Mouse (Mus musculus) cerebellum, adult 2 months (tissue): ENCODE results near the gene Eef1b2. TPM values are rescaled to one million over a fixed set of nuclear protein-coding genes. Genes with fewer than 3 reads are reported as not detected.

Experiments used
- DNase-seq, 2 experiments: peaks; one replicate each; pipeline ENCODE4 v3.0.0; 2021
- H3K27ac ChIP-seq: fragments of 200-500 bp; 2 replicates; pipeline ENCODE4 v1.5.1; 2012; ENCODE audit warnings: low read length, control low read depth, inconsistent platforms; ENCODE audit not compliant: insufficient read depth
- H3K27me3 ChIP-seq: fragments of 200-500 bp; 2 replicates; pipeline ENCODE4 v1.6.1; 2012; ENCODE audit warnings: inconsistent platforms, mild to moderate bottlenecking, low read length, moderate library complexity; ENCODE audit not compliant: control insufficient read depth, insufficient read depth
- H3K4me1 ChIP-seq: fragments of 200-500 bp; 2 replicates; pipeline ENCODE4 v1.6.1; 2011; ENCODE audit warnings: low read length; ENCODE audit not compliant: control insufficient read depth, insufficient read depth
- H3K4me3 ChIP-seq: fragments of 200-500 bp; replicated peaks from 2 replicates; pipeline ENCODE3; 2011; ENCODE audit warnings: mild to moderate bottlenecking, low read depth, low read length, control low read depth; ENCODE audit not compliant: insufficient read depth
- CTCF ChIP-seq: fragments of 200-500 bp; IDR thresholded peaks from 2 replicates; pipeline ENCODE4 v1.5.1; 2011; ENCODE audit warnings: low read depth, mild to moderate bottlenecking, control low read depth, low read length, moderate library complexity, borderline replicate concordance; ENCODE audit not compliant: insufficient read depth
- POLR2A ChIP-seq: fragments of 200-500 bp; IDR thresholded peaks from 2 replicates; pipeline ENCODE4 v1.6.1; 2011; ENCODE audit warnings: low read length, control low read depth, borderline replicate concordance; ENCODE audit not compliant: insufficient read depth
- WGBS: fragments of 180-500 bp; shearing (Covaris S2); methylation state at CpG from one replicate; pipeline ENCODE4 v1.1.7; 2018; 5-methylcytosine and 5-hydroxymethylcytosine counted together
- polyA plus RNA-seq: library from polyadenylated mRNA; depleted of rRNA; stranded (reverse); fragments of >200 nt; gene quantifications from 2 replicates; pipeline ENCODE4 v1.2.3, GENCODE M21; 2012; rRNA removed

Eef1b2 gene
- polyA plus RNA-seq, 1 experiment, result 319 TPM

- H3K4me3 ChIP-seq, result no peak overlapping the region
- TF ChIP-seq CTCF, result no peak
- no peak for TF ChIP-seq POLR2A
- no peak overlapping the region for H3K27ac ChIP-seq
- no peak for DNase-seq
- 42% methylated on average over 22 of the region's 22 CpGs for WGBS
- no peaks in the 10 kb centered on the region; the same call in 1 of the 2 replicates for H3K27me3 ChIP-seq
- no peaks in the 10 kb centered on the region for H3K4me1 ChIP-seq
These were observed 37.0 kb downstream of the Eef1b2 start for GRCm38 (mm10) chr1:63213478-63214270.

- TF ChIP-seq CTCF, result no peak
- no peak for TF ChIP-seq POLR2A
- Histone ChIP-seq H3K4me3 (no peak within 1 kb of the TSS), H3K4me1 (no peaks in the 10 kb centered on the region), H3K27ac (no peak within 1 kb of the TSS), H3K27me3 (no peaks in the 10 kb centered on the region; the same call in 1 of the 2 replicates)
- WGBS, result 59% methylated on average over 3 of the region's 3 CpGs
- DNase-seq, result no peak
These were observed 37.6 kb downstream of the Eef1b2 start, which contains the start of gene Gpr1 for GRCm38 (mm10) chr1:63214271-63214558. Gene Gpr1, minus strand, starts transcription at chr1:63214543.

- H3K27me3 ChIP-seq, result no peaks in the 10 kb centered on the region; the same call in 1 of the 2 replicates
- no peak overlapping the region for H3K4me3 ChIP-seq
- TF ChIP-seq POLR2A, result no peak
- TF ChIP-seq CTCF, result no peak
- H3K4me1 ChIP-seq, result no peaks in the 10 kb centered on the region
- H3K27ac ChIP-seq, result no peak overlapping the region
- 74% methylated on average over 7 of the region's 7 CpGs for WGBS
- DNase-seq, result no peak
These were observed 38.0 kb downstream of the Eef1b2 start for GRCm38 (mm10) chr1:63214631-63215030.

GRCm38 (mm10) chr1:63219277-63219676 is 42.7 kb downstream of the Eef1b2 start:
- Histone ChIP-seq H3K4me3 (no peak overlapping the region), H3K27me3 (no peaks in the 10 kb centered on the region; the same call in 1 of the 2 replicates), H3K4me1 (no peaks in the 10 kb centered on the region), H3K27ac (no peak overlapping the region)
- TF ChIP-seq CTCF, result no peak
- no peak for TF ChIP-seq POLR2A
- WGBS, result 93% methylated on average over 4 of the region's 4 CpGs
- DNase-seq, result no peak

- Histone ChIP-seq H3K4me3 (no peak overlapping the region), H3K4me1 (no peaks in the 10 kb centered on the region), H3K27me3 (no peaks in the 10 kb centered on the region), H3K27ac (no peak overlapping the region)
- DNase-seq, result no peak
- 93% methylated on average over 4 of the region's 4 CpGs for WGBS
- no peak for TF ChIP-seq POLR2A
- no peak for TF ChIP-seq CTCF
These were observed 48.4 kb downstream of the Eef1b2 start for GRCm38 (mm10) chr1:63225009-63225408.

- H3K4me3 ChIP-seq, result no peak overlapping the region
- no peak for DNase-seq
- no peak for TF ChIP-seq CTCF
- no peak for TF ChIP-seq POLR2A
- H3K27ac ChIP-seq, result no peak overlapping the region
- H3K4me1 ChIP-seq, result no peaks in the 10 kb centered on the region
- WGBS, result 11% methylated on average over 7 of the region's 7 CpGs
- no peaks in the 10 kb centered on the region for H3K27me3 ChIP-seq
These were observed 49.3 kb downstream of the Eef1b2 start for GRCm38 (mm10) chr1:63225890-63226289.

- Histone ChIP-seq H3K4me3 (no peak overlapping the region), H3K27me3 (no peaks in the 10 kb centered on the region), H3K27ac (no peak overlapping the region), H3K4me1 (no peaks in the 10 kb centered on the region)
- WGBS, result 83% methylated on average over 5 of the region's 5 CpGs
- DNase-seq, result no peak
- TF ChIP-seq POLR2A (no peak), CTCF (no peak)
These were observed 50.6 kb downstream of the Eef1b2 start for GRCm38 (mm10) chr1:63227241-63227640.

Other genes starting within 250 kb of the Eef1b2 start
- gene Ino80d, start 62.2 kb upstream of the Eef1b2 start, polyA plus RNA-seq, result 10.2 and 10.6 TPM in 2 replicates
- gene Ndufs1, start within 50 bp of the Eef1b2 start, polyA plus RNA-seq, result 166 and 175 TPM in 2 replicates
- gene Gpr1, start 37.7 kb downstream of the Eef1b2 start, polyA plus RNA-seq, result 0.20 and 0.36 TPM in 2 replicates
- 3.4 and 3.9 TPM in 2 replicates for gene Zdbf2, start 96.4 kb downstream of the Eef1b2 start, polyA plus RNA-seq